Mouse (Mus musculus) C2C12 (cell line): ENCODE results near the gene Glyctk.

Source experiments
- CTCF ChIP-seq: IDR thresholded peaks from one replicate; pipeline ENCODE4 v1.5.1; 2011; ENCODE audit not compliant: control insufficient read depth, insufficient read depth, insufficient read length
- FOSL1 ChIP-seq: IDR thresholded peaks from one replicate; pipeline ENCODE4 v1.8.0; 2011; ENCODE audit warnings: mild to moderate bottlenecking, low read length; ENCODE audit not compliant: poor library complexity, insufficient read depth, severe bottlenecking
- MAX ChIP-seq: IDR thresholded peaks from one replicate; pipeline ENCODE4 v1.6.1; 2011; ENCODE audit warnings: mild to moderate bottlenecking, control low read depth
- MYOD1 ChIP-seq: IDR thresholded peaks from one replicate; pipeline ENCODE4 v1.6.1; 2011; ENCODE audit warnings: low read depth; ENCODE audit not compliant: control insufficient read depth, insufficient read length
- USF1 ChIP-seq: IDR thresholded peaks from one replicate; pipeline ENCODE4 v1.6.1; 2011; ENCODE audit warnings: low read depth, mild to moderate bottlenecking, control low read depth, moderate library complexity

DNA sequence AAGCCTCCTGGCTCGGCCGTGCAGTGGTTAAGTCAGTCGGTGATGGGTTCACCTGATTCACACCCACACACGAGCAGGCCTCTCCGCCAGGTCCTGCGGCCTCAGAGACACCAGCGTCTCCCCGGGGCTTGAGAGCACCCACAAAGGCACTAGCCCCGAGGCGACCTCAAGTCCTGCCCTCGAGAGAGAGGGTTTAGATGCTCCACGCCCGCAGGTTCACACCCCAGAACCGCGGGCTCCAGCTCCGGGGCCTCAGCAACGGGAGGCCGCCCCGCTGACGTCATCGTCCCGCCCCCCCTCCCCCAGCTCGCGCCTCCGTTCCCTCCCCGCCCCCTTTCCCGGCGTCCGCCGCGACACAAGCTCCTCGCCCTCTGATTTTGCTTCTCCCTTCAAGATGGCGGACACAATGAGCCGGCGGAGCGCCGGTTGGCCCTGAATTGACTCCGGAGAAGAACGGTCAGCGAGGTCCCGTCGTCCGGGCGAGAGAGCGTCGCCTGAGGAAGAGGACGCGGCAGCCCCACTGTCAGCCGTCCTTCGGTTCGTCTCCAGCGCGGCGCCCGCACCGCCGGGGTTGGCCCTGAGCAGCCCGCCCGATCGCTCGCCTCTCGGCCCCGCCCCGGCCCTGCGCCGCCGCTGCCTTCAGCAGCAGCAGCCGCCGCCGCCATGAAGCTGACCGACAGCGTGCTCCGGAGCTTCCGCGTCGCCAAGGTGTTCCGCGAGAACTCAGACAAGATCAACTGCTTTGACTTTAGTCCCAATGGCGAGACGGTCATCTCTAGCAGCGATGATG is 12.8 kb upstream of the Glyctk start, which contains the start of gene Wdr82:
- TF ChIP-seq CTCF: no peak
- TF ChIP-seq MYOD1: no peak
- no peak for TF ChIP-seq USF1
- TF ChIP-seq MAX: peak; percentile 91
- no peak for TF ChIP-seq FOSL1
